Mouse (Mus musculus): ENCODE results near the gene Smox.
"Not testable (repeated sequence)": the region's sequence is repeated elsewhere in the genome, so short reads cannot be mapped to it uniquely, and the experiment has no call there.

The Smox gene

DNA sequence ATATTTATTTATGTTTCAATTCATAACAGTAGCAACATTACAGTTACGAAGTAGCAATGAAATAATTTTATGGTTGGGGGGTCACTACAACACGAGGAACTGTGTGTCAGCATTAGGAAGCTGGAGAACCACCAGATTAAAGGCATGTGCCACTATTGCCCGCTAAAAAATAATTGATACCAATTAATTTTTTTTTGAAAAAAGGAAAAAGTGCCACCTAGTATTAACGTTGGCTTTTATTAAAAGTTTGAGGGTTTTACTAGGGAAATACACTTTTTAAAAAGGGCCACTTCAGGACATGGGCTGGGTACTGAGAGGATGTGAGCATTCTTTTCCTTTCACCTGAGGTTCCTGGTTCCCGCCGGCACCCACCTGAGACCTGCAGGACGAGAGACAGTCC lies at the start of gene Smox:
Smox (plus strand) TSS at position 301 of the 400 bp plus-strand sequence.
- no peak for DNase-seq (ENCODE audit: low read depth, low spot score)

DNA sequence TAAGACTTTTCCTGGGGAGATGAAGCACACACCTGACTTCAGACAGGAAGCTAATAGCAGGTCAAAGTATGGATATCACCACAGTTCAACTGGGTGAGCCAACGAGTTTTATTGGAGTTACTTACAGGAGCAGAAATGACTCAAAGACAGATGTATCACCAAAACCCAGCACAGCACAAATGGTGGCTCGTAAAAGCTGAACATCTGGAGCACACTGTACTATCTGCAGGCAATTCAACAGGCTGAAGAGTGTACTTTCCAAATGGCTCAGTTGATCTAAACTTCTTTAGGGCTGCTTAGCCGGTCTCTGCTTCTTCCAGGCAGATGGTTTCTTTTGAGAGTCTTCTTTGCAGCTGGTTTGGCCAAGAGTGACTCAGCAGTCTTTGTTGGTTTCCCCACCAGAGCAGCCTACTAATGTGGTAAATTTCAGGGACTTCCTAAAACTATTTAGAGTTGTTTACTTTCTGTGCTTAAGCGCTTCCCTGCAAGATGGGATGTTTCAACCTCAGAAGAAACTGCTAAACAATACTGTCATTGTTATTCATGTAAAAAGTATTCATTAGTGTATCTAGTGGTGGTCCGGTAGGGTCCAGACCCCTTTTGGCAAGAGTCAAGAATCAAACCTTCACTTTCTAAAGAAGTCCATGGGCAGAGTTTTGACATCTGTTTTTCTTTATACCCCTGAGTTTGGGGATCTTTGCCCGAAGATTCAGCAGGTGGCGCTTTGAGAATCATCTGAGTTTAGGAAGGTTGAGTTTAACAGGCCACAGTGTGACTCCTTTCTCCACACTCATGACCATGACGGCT lies 48.0 kb upstream of the Smox start:
- DNase-seq (ENCODE audit: low read depth, low spot score): peak; percentile 55

DNA sequence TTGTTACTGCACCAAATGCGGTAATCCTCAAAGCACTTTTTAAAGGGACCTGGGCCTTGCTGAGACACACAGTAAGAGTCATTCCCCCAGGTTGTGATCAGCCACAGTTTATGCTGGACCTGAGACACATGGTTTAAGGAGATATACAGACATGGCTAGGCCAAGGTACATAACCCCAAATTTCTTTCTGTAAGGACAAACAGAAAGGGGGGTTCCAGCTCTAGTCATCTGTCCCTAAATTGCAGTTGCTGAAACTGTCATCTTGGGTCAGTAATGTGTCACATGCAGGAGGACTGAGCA lies 47.5 kb upstream of the Smox start:
- DNase-seq (ENCODE audit: low read depth, low spot score): no peak

DNA sequence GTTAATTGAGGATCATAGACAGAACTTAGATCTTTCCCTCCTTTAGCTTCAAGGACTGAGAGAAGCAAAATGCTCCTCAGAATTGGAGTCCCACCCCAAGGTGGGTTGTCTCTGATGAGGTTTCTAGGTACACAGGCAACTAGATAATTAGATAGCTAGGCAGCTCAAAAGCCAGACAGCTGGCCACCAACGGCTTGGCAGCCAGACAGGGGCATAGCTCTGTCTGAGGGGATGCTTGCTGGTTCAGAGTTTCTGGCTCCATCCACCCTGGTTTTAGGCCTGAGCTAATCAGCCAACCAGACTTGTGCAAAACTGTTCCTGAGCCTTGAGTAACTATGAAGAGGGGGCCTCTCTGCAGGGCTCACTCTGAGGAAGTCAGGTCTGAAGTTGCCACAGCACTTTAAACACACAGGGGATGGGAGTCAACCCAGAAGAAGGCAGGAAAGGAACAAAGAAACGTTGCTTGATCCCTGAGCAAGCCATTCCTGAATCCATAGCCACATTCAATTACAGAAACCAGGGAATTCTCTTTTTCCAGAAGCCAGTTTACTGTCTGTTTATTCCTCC lies 44.8 kb upstream of the Smox start:
- no peak for DNase-seq (ENCODE audit: low read depth, low spot score)

DNA sequence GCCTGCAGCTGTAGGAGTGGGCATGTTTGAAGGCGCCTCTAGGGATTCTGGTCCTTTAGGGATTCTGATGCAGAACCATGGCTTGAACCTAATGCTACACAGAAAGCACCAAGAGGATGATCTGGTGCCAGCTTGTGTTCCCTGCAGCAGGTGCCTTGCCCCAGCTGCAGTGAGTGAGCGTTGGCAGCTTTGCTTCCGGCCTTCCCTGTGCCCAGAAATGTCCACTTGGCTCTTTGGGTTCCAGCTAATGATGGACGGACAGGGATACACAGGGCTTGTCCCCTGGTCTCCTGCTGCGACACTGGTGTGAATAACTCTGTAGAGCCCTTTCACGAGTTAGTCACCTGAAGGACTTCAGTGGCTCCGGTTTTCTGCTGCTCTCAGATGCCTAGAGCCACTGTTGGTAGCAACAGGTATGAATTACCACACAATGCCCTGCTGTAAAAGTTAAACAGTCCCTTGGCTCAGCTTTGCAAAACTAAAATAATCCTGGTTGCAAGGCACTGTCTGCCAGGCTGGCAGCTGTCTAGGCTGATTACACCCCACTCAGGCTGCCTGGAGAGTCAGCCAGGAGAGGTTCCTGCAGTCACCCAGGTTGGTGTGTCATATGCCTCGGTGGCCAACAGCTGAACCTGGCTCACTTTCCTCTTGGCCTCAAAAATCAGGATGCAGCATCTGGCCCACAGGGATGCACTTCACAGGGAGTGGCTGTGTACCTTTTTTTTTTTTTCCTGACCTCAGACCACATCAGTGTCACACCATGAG lies 43.5 kb upstream of the Smox start:
- DNase-seq (ENCODE audit: low read depth, low spot score): no peak

DNA sequence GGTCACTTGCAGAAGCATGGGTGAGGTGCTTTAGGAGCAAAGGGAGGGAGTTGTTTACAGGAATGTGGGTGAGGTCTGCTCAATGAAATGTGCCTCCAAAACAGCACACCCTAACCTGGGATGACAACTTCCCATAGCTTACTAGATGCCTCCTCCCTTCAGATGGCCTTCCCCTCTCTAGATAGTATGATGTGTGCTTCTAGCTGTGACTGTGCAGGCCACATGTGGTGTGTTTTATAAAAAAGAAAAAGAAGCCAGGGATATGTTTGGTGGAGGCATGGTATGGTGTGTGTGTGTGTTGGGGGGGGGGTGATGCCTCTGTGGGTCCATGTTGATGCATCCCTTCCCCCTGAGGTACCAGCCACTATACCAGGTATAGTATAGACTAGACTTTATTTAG lies 42.9 kb upstream of the Smox start:
- no peak for DNase-seq (ENCODE audit: low read depth, low spot score)

DNA sequence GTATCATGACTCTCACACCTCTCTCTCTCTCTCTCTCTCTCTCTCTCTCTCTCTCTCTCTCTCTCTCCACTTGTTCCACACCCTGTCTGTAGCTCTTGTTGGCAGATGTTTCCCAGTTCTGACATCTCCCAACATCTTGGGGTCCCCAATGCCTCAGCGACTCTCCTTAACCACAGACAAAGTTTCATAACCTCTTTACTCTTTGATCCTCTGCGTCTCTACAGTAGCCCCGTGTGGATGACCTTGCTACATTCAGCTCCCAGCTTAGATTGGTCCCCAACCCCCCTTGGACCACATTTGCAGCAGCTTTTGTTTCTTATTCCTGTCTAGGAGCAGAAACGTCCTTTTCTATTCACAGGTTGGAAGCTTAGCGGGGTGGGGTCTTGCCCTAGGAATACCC lies 41.6 kb upstream of the Smox start:
- no peak for DNase-seq (ENCODE audit: low read depth, low spot score)

DNA sequence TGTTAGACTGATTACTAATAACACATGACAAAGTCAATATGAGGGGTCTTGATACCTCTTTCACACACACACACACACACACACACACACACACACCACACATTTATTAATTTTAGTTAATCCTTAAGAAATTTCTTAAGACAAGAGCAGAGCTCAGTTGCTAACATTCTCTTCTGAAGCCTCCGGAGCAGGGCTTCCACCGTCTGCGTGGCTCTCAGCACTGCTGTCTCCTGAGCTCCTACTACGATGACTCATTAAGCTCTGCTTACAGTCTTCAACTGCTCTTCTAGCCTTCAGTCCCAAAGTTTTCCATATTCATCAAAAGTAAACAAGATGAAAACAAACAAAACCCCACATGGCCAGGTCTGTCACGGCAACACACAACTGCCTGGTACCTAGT lies 40.8 kb upstream of the Smox start:
- peak; percentile 39 for DNase-seq (ENCODE audit: low read depth, low spot score)

DNA sequence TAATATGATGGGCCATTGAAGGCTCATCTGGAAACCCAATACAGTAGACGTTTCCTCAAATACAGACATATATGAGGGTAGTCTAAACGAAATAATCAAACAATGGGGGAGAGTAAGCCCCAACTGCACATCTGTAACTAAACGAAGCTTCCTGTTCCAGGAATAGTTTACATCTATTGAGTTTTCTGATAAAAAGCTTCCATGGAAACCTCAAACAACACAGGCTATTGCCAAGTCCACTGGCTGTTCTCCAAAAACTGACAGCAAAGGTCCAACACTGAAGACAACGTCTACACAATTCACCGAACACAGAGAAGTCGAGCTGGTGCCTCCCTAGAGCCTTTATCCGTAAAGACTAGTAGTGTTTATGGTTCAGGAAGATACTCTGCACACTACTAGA lies 33.6 kb upstream of the Smox start:
- DNase-seq (ENCODE audit: low read depth, low spot score): no peak

DNA sequence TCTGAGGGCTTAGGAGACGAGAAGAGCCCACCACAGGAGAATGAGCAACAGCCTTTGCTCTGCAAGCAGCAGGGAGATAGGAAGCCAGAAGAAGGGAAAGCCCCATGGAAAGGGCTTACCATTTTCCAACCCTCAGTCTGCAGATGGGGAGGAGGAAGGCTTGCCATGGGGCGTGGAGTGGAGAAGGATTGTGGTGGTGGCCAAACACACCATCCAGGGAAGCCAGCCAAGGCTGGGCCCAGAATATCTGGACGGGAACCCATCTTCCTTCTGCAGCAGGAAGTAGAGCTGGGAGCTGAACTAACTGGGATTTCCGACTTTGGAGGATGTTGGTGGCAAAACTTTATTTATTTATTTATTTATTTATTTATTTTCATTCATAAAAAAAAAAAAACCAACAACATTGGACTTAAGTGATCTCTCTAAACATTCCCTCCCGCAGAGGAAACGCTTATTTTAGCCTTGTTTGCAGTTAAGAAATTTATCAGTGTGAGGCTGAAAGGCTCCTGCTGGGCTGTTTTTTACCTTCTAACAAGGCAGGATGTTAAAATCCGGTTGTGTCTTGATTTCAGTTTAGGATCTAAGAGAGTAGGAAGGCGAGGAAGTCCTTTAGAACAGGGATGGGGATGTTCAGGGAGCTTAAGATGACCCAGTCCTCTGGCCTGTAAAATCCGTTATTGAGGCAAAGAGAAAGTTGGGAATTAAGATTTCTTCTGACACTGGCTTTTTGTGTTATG lies 30.2 kb upstream of the Smox start:
- DNase-seq (ENCODE audit: low read depth, low spot score): no peak

DNA sequence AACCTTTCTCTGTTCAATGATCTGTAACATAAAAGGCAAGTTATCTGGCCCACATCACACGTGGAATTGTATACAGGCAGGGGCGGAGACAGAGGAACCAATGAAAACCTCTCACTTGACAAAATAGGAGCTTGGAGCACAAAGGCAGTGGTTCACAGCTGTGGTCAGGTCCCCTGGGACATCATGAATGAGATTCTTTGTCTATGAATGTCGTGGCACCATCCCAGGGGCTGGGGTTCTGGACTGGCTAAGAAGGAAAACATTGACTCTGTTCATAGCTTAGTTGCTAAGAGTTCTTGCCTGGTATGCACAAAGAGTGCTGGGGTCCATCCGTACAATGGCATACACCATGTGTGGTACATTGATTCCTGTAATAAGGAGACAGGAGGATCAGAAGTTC lies 28.3 kb upstream of the Smox start:
- peak; percentile 96 for DNase-seq (ENCODE audit: low read depth, low spot score)

DNA sequence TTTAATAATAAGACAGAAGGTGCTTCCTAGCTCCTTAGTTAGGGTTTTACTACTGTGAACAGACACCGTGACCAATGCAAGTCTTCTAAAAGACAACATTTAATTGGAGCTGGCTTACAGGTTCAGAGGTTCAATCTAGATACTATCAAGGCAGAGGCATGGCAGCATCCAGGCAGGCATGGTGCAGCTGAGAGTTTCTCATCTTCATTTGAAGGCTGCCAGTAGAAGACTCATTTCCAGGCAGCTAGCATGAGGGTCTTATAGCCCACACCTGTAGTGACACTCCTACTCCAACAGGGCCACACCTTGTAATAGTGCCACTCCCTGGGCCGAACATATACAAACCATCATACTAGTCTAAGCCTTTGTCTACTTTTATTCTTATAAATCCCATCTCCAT lies 27.1 kb upstream of the Smox start:
- DNase-seq (ENCODE audit: low read depth, low spot score): no peak

DNA sequence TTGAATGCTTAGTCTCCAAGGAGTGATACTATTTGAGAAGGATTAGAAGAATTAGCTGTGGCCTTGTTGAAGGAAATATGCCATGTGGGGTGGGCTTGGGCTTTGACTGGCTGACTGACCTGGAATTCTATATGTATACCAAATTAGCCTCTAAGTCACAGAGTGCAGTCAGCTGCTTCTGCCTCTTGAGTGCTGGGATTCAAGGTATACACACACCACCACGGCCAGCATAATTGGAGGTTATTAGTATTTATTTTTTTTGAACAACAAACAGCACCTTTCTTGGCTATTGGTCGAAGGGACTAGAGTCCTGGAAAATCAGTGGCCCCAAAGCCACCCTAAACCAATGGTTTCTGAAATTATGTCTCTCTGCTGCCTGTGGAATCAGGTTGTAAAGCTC lies 24.6 kb upstream of the Smox start:
- no peak for DNase-seq (ENCODE audit: low read depth, low spot score)

DNA sequence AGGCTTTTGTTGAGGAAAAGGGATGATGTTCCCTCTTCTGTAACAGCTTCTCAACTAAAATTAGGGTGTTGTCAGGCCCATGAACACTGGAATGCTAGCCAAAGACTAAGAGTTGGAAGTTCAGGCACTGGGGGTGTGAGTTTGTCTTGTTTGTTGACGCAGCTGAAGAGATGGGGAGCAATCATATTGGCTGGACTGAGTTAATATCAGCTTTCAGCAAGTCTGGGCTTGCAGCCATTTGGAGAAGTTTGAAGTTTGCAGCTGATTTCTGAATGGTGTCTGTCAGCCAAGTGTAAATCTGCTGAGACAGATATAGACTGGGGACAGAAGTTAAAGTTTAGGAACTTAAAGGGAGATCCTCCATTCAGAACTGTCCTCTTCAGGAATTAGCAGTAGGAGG lies 21.4 kb upstream of the Smox start:
- peak; percentile 46 for DNase-seq (ENCODE audit: low read depth, low spot score)

DNA sequence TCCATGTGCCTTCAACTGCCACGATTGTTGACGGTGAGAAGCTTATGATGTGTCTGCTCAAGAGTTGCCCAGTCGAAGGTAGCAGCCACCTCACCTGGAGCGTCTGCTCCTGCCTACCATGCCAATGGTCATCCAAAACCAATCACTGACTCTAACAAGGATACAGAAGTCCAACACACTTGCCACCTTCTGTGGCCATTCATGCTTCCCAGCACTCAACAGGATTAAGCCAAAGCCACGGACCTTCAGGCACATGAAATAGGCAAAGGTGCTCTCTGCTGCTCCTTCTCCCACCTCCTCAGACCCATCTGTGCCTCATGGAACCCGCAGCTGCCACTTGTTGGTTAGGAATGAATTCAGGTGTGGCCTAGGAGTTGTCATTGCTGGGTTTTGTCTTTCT lies 17.5 kb upstream of the Smox start:
- no peak for DNase-seq (ENCODE audit: low read depth, low spot score)

DNA sequence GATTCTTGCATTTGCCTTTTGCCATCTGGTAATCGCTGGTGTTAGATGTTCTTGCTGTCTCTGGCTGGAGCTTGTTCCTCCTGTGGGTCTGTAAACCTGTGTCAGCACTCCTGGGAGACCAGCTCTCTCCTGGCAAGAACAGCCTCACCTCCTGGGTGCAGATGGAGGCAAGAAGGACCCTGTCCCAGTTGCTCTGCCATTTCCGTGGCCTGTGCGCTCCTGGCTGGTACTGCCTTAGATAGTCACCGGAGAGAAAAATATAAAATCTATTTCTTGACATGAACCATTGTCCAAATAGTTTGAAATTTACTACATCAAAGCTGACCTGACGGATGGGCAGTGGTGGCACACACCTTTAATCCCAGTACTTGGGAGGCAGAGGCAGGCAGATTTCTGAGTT lies 14.2 kb upstream of the Smox start:
- DNase-seq (ENCODE audit: low read depth, low spot score): not testable (repeated sequence)

DNA sequence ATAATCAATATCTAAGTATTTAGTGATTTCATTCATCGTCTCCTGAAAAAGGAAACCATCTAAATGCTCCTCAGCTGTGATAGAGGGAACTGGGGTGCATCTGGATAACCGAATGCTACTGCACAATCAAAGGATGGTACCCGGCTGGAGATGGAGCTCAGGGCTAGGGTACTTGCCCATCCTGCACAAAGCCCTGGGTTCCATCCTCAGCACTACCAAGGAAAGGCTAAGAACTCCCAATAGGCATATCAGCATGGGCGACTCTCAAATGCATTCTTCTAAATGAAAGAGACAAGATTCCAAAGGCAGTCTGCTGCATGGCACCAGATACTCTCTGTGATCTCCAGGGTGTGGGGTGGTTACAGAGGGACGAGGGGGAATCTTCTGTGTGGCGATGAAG lies 13.4 kb upstream of the Smox start:
- no peak for DNase-seq (ENCODE audit: low read depth, low spot score)

DNA sequence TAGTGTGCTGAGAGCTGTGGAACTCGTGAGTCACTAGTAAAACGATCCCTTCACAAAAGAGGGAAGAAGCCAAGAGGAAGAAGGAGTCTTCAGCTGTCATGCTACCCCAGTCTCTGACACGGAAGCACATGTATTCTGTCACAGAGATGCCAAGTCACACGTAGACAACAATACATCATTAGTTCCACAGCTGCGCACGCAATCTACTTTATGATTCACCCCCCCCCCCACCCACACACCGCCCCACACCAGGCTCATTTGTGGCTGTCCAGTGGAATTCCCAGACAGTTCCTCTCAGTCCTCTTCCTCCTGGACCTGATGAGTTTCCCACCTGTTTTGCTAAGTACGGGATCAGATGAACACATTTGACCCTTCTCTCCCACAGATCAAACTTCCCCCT lies 12.9 kb upstream of the Smox start:
- DNase-seq (ENCODE audit: low read depth, low spot score): peak; percentile 36

DNA sequence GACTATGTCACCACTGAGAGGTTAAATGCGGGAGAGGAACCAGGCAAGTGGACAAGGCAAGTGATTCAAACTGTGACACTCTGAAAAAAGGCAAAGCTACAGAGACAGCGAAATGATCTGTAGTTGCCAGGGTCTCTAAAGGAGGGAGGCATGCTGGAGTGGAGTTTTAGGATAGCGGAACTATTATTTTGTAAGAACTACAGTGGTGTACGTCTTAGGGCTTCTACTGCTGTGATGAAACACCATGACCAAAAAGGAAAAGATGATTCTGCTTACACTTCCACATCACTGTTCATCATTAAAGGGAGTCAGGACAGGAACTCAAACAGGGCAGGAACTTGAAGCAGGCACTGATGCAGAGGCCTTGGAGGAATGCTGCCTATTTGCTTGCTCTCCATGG lies 12.4 kb upstream of the Smox start:
- DNase-seq (ENCODE audit: low read depth, low spot score): no peak

DNA sequence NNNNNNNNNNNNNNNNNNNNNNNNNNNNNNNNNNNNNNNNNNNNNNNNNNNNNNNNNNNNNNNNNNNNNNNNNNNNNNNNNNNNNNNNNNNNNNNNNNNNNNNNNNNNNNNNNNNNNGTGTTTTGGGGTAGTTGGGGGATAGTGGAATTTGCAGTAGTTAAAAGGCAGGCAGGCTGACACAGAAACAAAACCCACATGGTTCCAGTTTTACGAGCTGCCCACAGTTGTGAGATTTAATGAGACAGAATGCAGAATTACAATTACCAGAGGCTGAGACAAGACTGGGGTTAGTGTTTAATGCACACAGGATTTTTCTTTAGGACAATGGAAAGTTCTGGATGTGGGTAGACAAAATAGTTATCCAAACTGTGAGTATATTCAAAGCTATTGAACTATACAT lies 9.6 kb upstream of the Smox start:
- DNase-seq (ENCODE audit: low read depth, low spot score): no peak

DNA sequence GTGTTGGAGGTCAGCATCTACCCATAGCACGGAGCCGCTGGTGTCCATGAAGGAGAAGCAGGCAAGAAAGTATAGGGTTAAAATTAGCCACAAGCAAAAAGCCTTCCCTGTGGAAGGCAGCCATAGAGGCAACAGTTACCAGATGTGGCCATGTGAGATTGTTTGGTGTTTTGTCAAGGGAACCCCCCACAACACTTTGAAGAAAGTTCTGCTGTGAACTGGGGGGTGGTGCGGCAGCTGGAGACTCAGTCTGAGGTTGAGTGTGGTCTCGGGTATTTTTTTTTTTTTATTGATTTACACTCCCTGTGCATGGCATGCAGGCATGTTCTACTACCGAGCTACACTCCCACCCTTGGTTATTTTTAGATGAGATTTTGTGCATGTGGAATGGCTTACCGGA lies 8.8 kb upstream of the Smox start:
- DNase-seq (ENCODE audit: low read depth, low spot score): no peak

DNA sequence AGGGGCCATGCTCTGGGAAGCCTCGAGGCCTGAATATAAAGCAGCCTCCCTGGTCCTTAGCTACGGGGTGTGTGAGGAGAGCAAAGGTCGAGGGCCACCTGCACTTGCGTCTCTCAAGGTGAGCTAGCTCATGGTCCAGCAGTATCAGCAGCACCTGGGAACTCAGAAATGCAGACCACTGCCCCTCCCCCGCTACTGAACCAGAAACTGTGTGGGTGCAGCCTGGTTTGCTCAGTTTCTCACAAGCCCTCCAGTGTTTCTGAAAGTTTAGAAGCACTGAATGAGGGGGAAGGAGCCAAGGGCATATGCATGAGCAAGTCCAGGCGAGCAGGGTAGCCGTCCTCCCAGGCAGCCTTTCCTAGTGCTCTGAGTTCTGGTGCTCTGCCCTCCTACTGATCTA lies 7.7 kb upstream of the Smox start:
- DNase-seq (ENCODE audit: low read depth, low spot score): no peak
